Mouse (Mus musculus) hindbrain, embryonic 15.5 days (tissue): Measurements from ENCODE around the gene Btg1-ps1. TPM values are rescaled to one million over a fixed set of nuclear protein-coding genes. Genes with fewer than 3 reads are reported as not detected.
"Not testable (repeated sequence)": the region's sequence is repeated elsewhere in the genome, so short reads cannot be mapped to it uniquely, and the experiment has no call there.

ENCODE experiments used
- ATAC-seq: fragments of 200-750 bp; cut with Nextera tagmentation; 2 replicates; pipeline ENCODE4 v1.8.0; 2017; ENCODE audit warnings: low read depth, moderate number of reproducible peaks, moderate TSS enrichment; ENCODE audit not compliant: low FRiP score
- H3K27ac ChIP-seq: fragments of 300-500 bp; sonication (generic); replicated peaks from 2 replicates; pipeline ENCODE4 v1.5.1; 2015; ENCODE audit warnings: mild to moderate bottlenecking, inconsistent platforms
- H3K27me3 ChIP-seq: fragments of 300-500 bp; sonication (generic); 2 replicates; pipeline ENCODE4 v1.6.1; 2015; ENCODE audit warnings: control low read depth, inconsistent platforms
- H3K36me3 ChIP-seq: fragments of 300-500 bp; sonication (generic); 2 replicates; pipeline ENCODE4 v1.6.1; 2015; ENCODE audit warnings: control low read depth, inconsistent platforms
- H3K4me1 ChIP-seq: fragments of 300-500 bp; sonication (generic); replicated peaks from 2 replicates; pipeline ENCODE4 v1.6.1; 2015; ENCODE audit warnings: control low read depth, inconsistent platforms
- H3K4me2 ChIP-seq: fragments of 300-500 bp; sonication (generic); 2 replicates; pipeline ENCODE4 v1.6.1; 2015; ENCODE audit warnings: moderate library complexity, mild to moderate bottlenecking, inconsistent platforms
- H3K4me3 ChIP-seq: fragments of 300-500 bp; sonication (generic); 2 replicates; pipeline ENCODE4 v1.5.1; 2015; ENCODE audit warnings: mild to moderate bottlenecking, inconsistent platforms
- H3K9ac ChIP-seq: fragments of 300-500 bp; sonication (generic); 2 replicates; pipeline ENCODE4 v1.6.1; 2015; ENCODE audit warnings: inconsistent platforms
- H3K9me3 ChIP-seq: fragments of 300-500 bp; sonication (generic); 2 replicates; pipeline ENCODE4 v1.6.1; 2016; ENCODE audit warnings: control low read depth, inconsistent platforms
- WGBS: fragments of 180-500 bp; shearing (Covaris S2); methylation state at CpG from one replicate; pipeline ENCODE4 v1.1.7; 2015; 5-methylcytosine and 5-hydroxymethylcytosine counted together
- polyA plus RNA-seq: library from polyadenylated mRNA; unstranded; fragments of >200 nt; fragmentation: Nextera tagmentation; extraction: Ambion mirVana; gene quantifications from 2 replicates; pipeline ENCODE4 v1.2.1, GENCODE M21; 2015

Btg1-ps1 gene
- not detected in 2 replicates for polyA plus RNA-seq

DNA sequence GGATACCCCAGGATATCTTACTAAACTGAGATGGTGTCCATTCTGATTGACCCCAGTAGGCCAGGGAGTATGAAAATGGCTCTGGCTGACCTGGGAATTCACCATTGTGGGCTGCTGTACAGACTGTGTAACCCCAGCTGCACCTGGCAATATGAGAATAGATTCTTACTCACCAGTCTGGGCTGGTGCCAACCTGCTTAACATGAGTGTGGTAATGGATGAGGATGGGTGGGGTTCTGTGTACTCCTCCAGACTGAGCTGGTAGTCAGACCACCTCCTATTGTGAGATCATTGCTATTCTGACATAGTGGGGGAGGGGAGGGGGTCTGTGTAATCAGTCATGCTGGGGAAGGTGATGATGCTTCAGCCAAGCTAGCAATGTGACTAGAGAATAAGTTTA, at the start of gene Btg1-ps1:
Gene Btg1-ps1, minus strand, starts transcription at position 219 of the 400 bp plus-strand sequence.
- not testable (repeated sequence) for H3K36me3 ChIP-seq, H3K4me3 ChIP-seq, H3K4me2 ChIP-seq, ATAC-seq, H3K27ac ChIP-seq, H3K9ac ChIP-seq, H3K27me3 ChIP-seq, H3K9me3 ChIP-seq, H3K4me1 ChIP-seq

DNA sequence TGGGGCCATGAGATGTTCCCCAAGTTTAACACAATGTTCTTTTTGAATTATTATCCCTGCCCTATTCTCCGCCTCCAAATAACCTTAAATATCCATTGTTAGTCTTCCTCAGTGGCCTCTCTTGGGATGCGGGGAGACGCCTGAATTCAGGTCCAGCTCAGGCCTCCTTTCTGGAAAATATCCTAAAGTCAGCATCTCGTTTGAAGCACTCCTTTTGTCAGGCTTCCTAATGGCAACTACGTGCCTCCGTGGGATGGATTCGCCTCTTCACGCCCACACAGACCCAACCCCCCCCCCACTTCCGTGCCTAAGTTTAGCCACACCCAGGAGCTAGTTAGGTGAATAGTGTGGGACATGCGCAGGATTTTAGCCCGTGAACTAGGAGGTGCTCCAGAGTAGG, 47.6 kb upstream of the Btg1-ps1 start, which contains the start of gene Rhox10:
Gene Rhox10, plus strand, starts transcription at position 301 of the 400 bp plus-strand sequence.
- no peaks in the 10 kb centered on the region for H3K9me3 ChIP-seq
- 90% methylated on average over 11 of the region's 11 CpGs for WGBS

DNA sequence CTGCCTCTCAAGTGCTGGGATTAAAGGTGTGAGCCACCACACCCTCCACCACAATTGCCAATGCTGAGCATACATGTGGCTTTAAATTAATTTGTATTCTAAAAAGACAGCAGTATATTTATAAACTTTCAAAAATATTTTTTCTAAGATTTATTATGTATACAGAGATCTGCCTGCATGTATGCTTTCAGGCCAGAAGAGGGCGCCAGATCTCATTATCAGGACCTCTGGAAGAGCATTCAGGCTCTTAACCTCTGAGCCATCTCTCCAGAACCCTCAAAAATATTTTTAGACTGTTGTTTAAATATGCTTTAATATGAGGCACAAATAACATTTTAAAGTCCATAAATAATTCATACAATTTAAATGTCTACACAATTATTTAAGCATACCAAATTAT, 42.9 kb upstream of the Btg1-ps1 start:
- WGBS = 0% methylated on average over 1 of the region's 1 CpGs
- Histone ChIP-seq H3K9me3 (no peaks in the 10 kb centered on the region), H3K4me2 (no peak overlapping the region), H3K4me1 (no peaks in the 10 kb centered on the region), H3K36me3 (no peaks in the 10 kb centered on the region), H3K27ac (no peak overlapping the region), H3K27me3 (no peaks in the 10 kb centered on the region), H3K4me3 (no peak overlapping the region), H3K9ac (no peak overlapping the region)
- no peak for ATAC-seq

More for the DNA sequence above, 47.6 kb upstream of the Btg1-ps1 start, which contains the start of gene Rhox10:
- Histone ChIP-seq H3K9ac (no peak within 1 kb of the TSS), H3K36me3 (no peaks in the 10 kb centered on the region), H3K4me2 (no peak within 1 kb of the TSS), H3K4me3 (no peak within 1 kb of the TSS), H3K27me3 (no peaks in the 10 kb centered on the region), H3K27ac (no peak within 1 kb of the TSS), H3K4me1 (no peaks in the 10 kb centered on the region)
- no peak for ATAC-seq

DNA sequence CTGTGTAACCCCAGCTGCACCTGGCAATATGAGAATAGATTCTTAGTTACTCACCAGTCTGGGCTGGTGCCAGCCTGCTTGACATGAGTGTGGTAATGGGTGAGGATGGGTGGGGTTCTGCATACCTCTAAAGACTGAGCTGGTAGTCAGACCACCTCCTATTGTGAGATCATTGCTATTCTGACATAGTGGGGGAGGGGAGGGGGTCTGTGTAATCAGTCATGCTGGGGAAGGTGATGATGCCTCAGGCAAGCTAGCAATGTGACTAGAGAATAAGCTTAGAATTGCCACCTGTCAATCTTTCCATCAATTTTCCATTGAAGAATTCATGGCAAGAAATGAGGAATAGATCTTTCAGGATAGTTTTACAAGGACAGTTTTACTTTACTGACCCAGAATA, 24.4 kb upstream of the Btg1-ps1 start, which contains the start of gene Btg1-ps2:
Gene Btg1-ps2, minus strand, starts transcription at position 101 of the 400 bp plus-strand sequence.
- not testable (repeated sequence) for ATAC-seq, H3K27me3 ChIP-seq

DNA sequence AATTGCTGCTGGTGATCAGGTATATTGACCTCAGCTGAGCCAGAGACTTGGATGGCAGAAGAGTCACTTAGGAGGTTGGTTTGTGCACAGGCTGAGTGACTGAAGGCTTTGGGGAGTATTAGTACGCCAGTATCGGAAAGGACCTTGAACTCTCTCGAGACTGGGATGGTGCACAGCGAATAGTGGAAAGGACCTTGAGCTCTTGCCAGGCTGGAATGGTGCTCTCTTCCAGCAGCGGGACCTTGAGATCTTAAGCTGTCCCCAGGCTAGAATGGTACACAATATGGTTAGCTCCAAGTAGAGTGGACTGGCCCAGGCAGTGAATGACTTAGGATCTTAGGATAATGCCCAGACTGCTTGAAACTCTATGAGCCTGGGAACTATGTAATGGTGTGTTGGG, 21.1 kb upstream of the Btg1-ps1 start:
- 93% methylated on average over 5 of the region's 5 CpGs for WGBS

More for the DNA sequence above, 24.4 kb upstream of the Btg1-ps1 start, which contains the start of gene Btg1-ps2:
- not testable (repeated sequence) for H3K36me3 ChIP-seq, H3K9ac ChIP-seq, H3K4me1 ChIP-seq, H3K4me3 ChIP-seq, H3K4me2 ChIP-seq, H3K27ac ChIP-seq, H3K9me3 ChIP-seq

DNA sequence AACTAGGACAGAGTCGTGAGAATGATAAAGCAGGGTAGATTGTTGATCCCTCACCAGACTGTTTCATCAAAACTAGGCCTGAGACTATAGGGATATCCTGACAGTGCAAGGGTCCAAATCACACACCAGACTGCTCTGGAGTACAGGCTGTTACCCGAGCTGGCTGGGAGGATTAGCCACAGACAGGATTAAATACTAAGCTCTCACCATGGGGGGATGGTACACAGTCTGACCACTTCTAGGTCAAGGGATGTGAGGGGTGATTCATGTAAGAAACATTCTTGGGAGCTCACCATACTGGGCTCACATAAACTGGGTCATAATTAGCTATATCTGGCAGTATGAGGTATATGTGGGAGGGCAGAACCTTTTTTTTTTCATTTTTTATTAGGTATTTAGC, 15.2 kb upstream of the Btg1-ps1 start:
- no peaks in the 10 kb centered on the region for H3K27me3 ChIP-seq
- no peaks in the 10 kb centered on the region for H3K36me3 ChIP-seq
- H3K9me3 ChIP-seq = no peaks in the 10 kb centered on the region
- ATAC-seq = no peak
- WGBS = 74% methylated on average over 2 of the region's 2 CpGs
- H3K9ac ChIP-seq = no peak overlapping the region
- H3K4me3 ChIP-seq = no peak overlapping the region
- H3K4me1 ChIP-seq = no peaks in the 10 kb centered on the region
- no peak overlapping the region for H3K4me2 ChIP-seq
- no peak overlapping the region for H3K27ac ChIP-seq

More for the DNA sequence above, 21.1 kb upstream of the Btg1-ps1 start:
- H3K4me2 ChIP-seq = no peak overlapping the region
- H3K36me3 ChIP-seq = no peaks in the 10 kb centered on the region
- H3K9me3 ChIP-seq = no peaks in the 10 kb centered on the region
- H3K9ac ChIP-seq = no peak overlapping the region
- H3K4me1 ChIP-seq = no peaks in the 10 kb centered on the region
- no peak for ATAC-seq
- H3K27me3 ChIP-seq = no peaks in the 10 kb centered on the region
- no peak overlapping the region for H3K4me3 ChIP-seq
- no peak overlapping the region for H3K27ac ChIP-seq

DNA sequence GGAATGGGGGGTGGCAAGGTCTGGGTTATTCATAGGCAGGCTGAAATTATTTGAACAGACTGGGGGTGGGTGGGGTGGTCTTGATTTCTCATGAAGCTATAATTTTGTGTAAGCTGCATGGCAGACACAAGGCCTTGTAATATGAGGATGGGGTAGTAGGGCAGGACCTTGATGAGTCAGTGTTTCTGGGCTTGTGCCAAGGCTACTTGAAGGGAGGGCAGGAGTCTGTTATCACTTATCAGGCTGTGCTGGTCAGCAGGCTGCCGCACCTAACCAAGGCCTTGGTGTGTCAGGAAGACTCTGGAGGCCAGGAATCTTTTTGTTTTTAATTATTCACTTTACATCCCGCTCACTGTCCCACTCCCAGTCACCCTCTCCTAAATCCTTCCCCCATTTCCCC, 9.9 kb downstream of the Btg1-ps1 start:
- WGBS = 76% methylated on average over 2 of the region's 2 CpGs
- Histone ChIP-seq H3K9ac (no peak overlapping the region), H3K9me3 (no peaks in the 10 kb centered on the region), H3K4me2 (no peak overlapping the region), H3K27me3 (no peaks in the 10 kb centered on the region), H3K4me1 (no peaks in the 10 kb centered on the region), H3K4me3 (no peak overlapping the region), H3K36me3 (no peaks in the 10 kb centered on the region), H3K27ac (no peak overlapping the region)
- ATAC-seq = no peak

Other genes starting within 250 kb of the Btg1-ps1 start
- gene Rhox5, start 214.0 kb downstream of the Btg1-ps1 start, polyA plus RNA-seq = 0.22 and 1.4 TPM in 2 replicates
- not detected in 2 replicates for gene Rhox6, start 191.9 kb downstream of the Btg1-ps1 start, polyA plus RNA-seq
- not detected in 2 replicates for gene Rhox7a, start 187.1 kb downstream of the Btg1-ps1 start, polyA plus RNA-seq
- 0.17 TPM in 1 of 2 replicates, not detected in the other for gene Rhox8, start 139.9 kb downstream of the Btg1-ps1 start, polyA plus RNA-seq
- gene Rhox7b, start 121.6 kb downstream of the Btg1-ps1 start, polyA plus RNA-seq = not detected in 2 replicates
- gene Rhox9, start 117.0 kb downstream of the Btg1-ps1 start, polyA plus RNA-seq = not detected in 2 replicates
- not detected in 2 replicates for gene Btg1-ps2, start 24.3 kb upstream of the Btg1-ps1 start, polyA plus RNA-seq
- gene Rhox10, start 47.7 kb upstream of the Btg1-ps1 start, polyA plus RNA-seq = not detected in 2 replicates
- gene Rhox11, start 66.3 kb upstream of the Btg1-ps1 start, polyA plus RNA-seq = not detected in 2 replicates
- gene Rhox12, start 92.1 kb upstream of the Btg1-ps1 start, polyA plus RNA-seq = not detected in 2 replicates
- gene Rhox13, start 102.4 kb upstream of the Btg1-ps1 start, polyA plus RNA-seq = not detected in 2 replicates
- 4.0 and 4.7 TPM in 2 replicates for gene Zbtb33, start 171.0 kb upstream of the Btg1-ps1 start, polyA plus RNA-seq
- gene Tmem255a, start 233.6 kb upstream of the Btg1-ps1 start, polyA plus RNA-seq = 37.1 and 39.0 TPM in 2 replicates